Mouse (Mus musculus) cerebellum, adult 9-11 months (tissue): Measurements from ENCODE around the gene 1700102P08Rik.
A peak's percentile ranks its signal among the peaks of the same experiment; 100 is the strongest.

Experiments
- DNase-seq: peaks from one replicate; pipeline ENCODE4 v3.0.0; 2022

The 1700102P08Rik gene

GRCm38 (mm10) chr9:108412221-108412620 is 19.6 kb downstream of the 1700102P08Rik start:
- no peak for DNase-seq

- DNase-seq, result no peak
Observed at GRCm38 (mm10) chr9:108428384-108428783, 35.8 kb downstream of the 1700102P08Rik start, which contains the start of gene Ccdc36. Ccdc36 (minus strand) TSS chr9:108428484.

GRCm38 (mm10) chr9:108431431-108432067 is 38.9 kb downstream of the 1700102P08Rik start:
- no peak for DNase-seq

GRCm38 (mm10) chr9:108436182-108436581 is 43.6 kb downstream of the 1700102P08Rik start, which contains the start of gene BC048562:
BC048562 (plus strand) TSS chr9:108436482.
- no peak for DNase-seq

- no peak for DNase-seq
Observed at GRCm38 (mm10) chr9:108439176-108439575, 46.6 kb downstream of the 1700102P08Rik start.

GRCm38 (mm10) chr9:108440485-108440884 is 47.9 kb downstream of the 1700102P08Rik start:
- DNase-seq, result no peak

GRCm38 (mm10) chr9:108441236-108441919 is 48.8 kb downstream of the 1700102P08Rik start:
- DNase-seq, result no peak

GRCm38 (mm10) chr9:108445125-108445524 is 52.5 kb downstream of the 1700102P08Rik start:
- DNase-seq, result no peak

- no peak for DNase-seq
Observed at GRCm38 (mm10) chr9:108449860-108450259, 57.3 kb downstream of the 1700102P08Rik start.

GRCm38 (mm10) chr9:108450292-108451169 is 57.9 kb downstream of the 1700102P08Rik start:
- peak; percentile 39 for DNase-seq

- no peak for DNase-seq
Observed at GRCm38 (mm10) chr9:108451170-108451493, 58.5 kb downstream of the 1700102P08Rik start.

GRCm38 (mm10) chr9:108451519-108452160 is 59.0 kb downstream of the 1700102P08Rik start:
- no peak for DNase-seq

GRCm38 (mm10) chr9:108452291-108452906 is 59.8 kb downstream of the 1700102P08Rik start:
- peak; percentile 90 for DNase-seq

- DNase-seq, result no peak
Observed at GRCm38 (mm10) chr9:108452911-108453310, 60.3 kb downstream of the 1700102P08Rik start.

GRCm38 (mm10) chr9:108453458-108453857 is 60.9 kb downstream of the 1700102P08Rik start:
- DNase-seq, result no peak

GRCm38 (mm10) chr9:108454429-108454828 is 61.8 kb downstream of the 1700102P08Rik start:
- no peak for DNase-seq

- DNase-seq, result no peak
Observed at GRCm38 (mm10) chr9:108455747-108456571, 63.4 kb downstream of the 1700102P08Rik start.

GRCm38 (mm10) chr9:108456953-108457352 is 64.3 kb downstream of the 1700102P08Rik start:
- no peak for DNase-seq

GRCm38 (mm10) chr9:108459939-108460318 is 67.3 kb downstream of the 1700102P08Rik start:
- no peak for DNase-seq
